Mouse (Mus musculus): ENCODE data around the gene Il16. TPM values are rescaled to one million over a fixed set of nuclear protein-coding genes. Genes with fewer than 3 reads are reported as not detected.
A peak's percentile ranks its signal among the peaks of the same experiment; 100 is the strongest.

Gene Il16
- polyA plus RNA-seq, 1 experiment, result 3.5 TPM

GRCm38 (mm10) chr7:83637781-83638583 lies 107.5 kb downstream of the Il16 start:
- peaks cover 12% of the 10 kb centered on the region for H3K4me1 ChIP-seq
- no peaks in the 10 kb centered on the region for H3K9me3 ChIP-seq
- H3K36me3 ChIP-seq (replicated peaks; ENCODE audit: low read length), result peaks cover 69% of the 10 kb centered on the region
- H3K4me3 ChIP-seq (replicated peaks), result no peak overlapping the region
- TF ChIP-seq GATA1 (IDR thresholded peaks at IDR 0.05; ENCODE audit: borderline replicate concordance, low read length) (no peak), FLI1 (IDR thresholded peaks at IDR 0.05; ENCODE audit: low read length) (no peak)
- H3K27me3 ChIP-seq (replicated peaks), result peaks cover 2% of the 10 kb centered on the region

DNA sequence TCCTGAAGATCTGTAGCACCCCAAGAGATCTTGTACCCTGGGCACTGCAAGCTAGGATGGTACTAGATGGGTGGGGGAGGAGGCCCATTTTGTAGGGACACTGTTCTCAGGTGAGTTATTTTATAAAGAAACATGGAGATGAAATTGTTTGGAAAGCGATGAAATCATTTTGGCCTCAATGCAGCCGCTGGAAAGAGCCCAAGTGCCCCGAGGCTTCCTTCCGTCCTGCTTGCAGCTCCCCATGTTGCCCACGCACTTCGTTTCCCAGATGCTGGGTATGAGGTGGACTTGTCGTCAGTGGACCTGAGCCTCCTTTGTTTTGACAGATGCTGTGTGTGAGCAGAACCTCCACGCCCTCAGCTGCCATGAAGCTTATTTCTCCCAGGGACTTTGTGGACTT lies 109.1 kb downstream of the Il16 start:
- H3K36me3 ChIP-seq (replicated peaks; ENCODE audit: low read length), result peaks cover 58% of the 10 kb centered on the region
- peaks cover 2% of the 10 kb centered on the region for H3K27me3 ChIP-seq (replicated peaks)
- peaks cover 26% of the 10 kb centered on the region for H3K4me1 ChIP-seq
- H3K4me3 ChIP-seq (replicated peaks), result no peak overlapping the region
- TF ChIP-seq GATA1 (IDR thresholded peaks at IDR 0.05; ENCODE audit: borderline replicate concordance, low read length) (no peak), FLI1 (IDR thresholded peaks at IDR 0.05; ENCODE audit: low read length) (no peak)
- no peaks in the 10 kb centered on the region for H3K9me3 ChIP-seq

GRCm38 (mm10) chr7:83635726-83636125 lies 109.8 kb downstream of the Il16 start:
- Histone ChIP-seq H3K9me3 (no peaks in the 10 kb centered on the region), H3K4me1 (peaks cover 33% of the 10 kb centered on the region), H3K4me3 (replicated peaks) (no peak overlapping the region), H3K27me3 (replicated peaks) (no peaks in the 10 kb centered on the region), H3K36me3 (replicated peaks; ENCODE audit: low read length) (peaks cover 51% of the 10 kb centered on the region)
- TF ChIP-seq FLI1 (IDR thresholded peaks at IDR 0.05; ENCODE audit: low read length) (no peak), GATA1 (IDR thresholded peaks at IDR 0.05; ENCODE audit: borderline replicate concordance, low read length) (no peak)

GRCm38 (mm10) chr7:83633856-83634255 lies 111.7 kb downstream of the Il16 start:
- H3K4me1 ChIP-seq, result peaks cover 27% of the 10 kb centered on the region

DNA sequence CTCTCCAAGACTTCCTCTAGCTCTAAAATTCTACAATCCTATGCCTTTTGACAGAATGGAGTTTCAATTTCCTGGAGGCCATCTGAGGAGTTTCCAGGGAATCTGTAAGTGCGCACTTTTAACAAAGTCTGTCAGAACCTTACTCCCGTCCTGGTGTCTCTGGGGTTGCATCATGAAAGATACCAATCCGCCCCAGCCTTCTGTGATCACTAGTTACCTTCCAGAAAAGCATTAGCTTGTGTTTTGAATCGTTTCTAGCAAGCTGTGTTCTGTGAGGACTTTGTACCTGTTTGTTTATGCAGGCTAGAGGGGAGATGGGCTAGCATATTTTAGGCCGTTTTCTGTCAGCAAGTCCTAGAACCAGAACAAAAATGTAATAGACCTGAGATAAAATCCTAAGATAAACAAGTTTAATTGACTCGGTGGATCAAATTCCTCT lies 112.8 kb downstream of the Il16 start:
- H3K4me3 ChIP-seq (replicated peaks), result peak overlapping the region; percentile 97
- H3K36me3 ChIP-seq (replicated peaks; ENCODE audit: low read length), result peaks cover 34% of the 10 kb centered on the region
- H3K4me1 ChIP-seq, result peaks cover 27% of the 10 kb centered on the region
- TF ChIP-seq GATA1 (IDR thresholded peaks at IDR 0.05; ENCODE audit: borderline replicate concordance, low read length), result no peak
- TF ChIP-seq FLI1 (IDR thresholded peaks at IDR 0.05; ENCODE audit: low read length), result no peak
- H3K9me3 ChIP-seq, result no peaks in the 10 kb centered on the region
- no peaks in the 10 kb centered on the region for H3K27me3 ChIP-seq (replicated peaks)

More at GRCm38 (mm10) chr7:83633856-83634255, 111.7 kb downstream of the Il16 start:
- TF ChIP-seq GATA1 (IDR thresholded peaks at IDR 0.05; ENCODE audit: borderline replicate concordance, low read length) (no peak), FLI1 (IDR thresholded peaks at IDR 0.05; ENCODE audit: low read length) (no peak)
- H3K4me3 ChIP-seq (replicated peaks), result no peak overlapping the region
- no peaks in the 10 kb centered on the region for H3K9me3 ChIP-seq
- H3K27me3 ChIP-seq (replicated peaks), result no peaks in the 10 kb centered on the region
- H3K36me3 ChIP-seq (replicated peaks; ENCODE audit: low read length), result peaks cover 41% of the 10 kb centered on the region

GRCm38 (mm10) chr7:83631828-83632681 lies 113.5 kb downstream of the Il16 start, which contains the start of gene Stard5:
Gene Stard5, plus strand, starts transcription at chr7:83631959.
- H3K4me1 ChIP-seq, result peaks cover 27% of the 10 kb centered on the region
- no peaks in the 10 kb centered on the region for H3K9me3 ChIP-seq
- TF ChIP-seq GATA1 (IDR thresholded peaks at IDR 0.05; ENCODE audit: borderline replicate concordance, low read length), result no peak
- TF ChIP-seq FLI1 (IDR thresholded peaks at IDR 0.05; ENCODE audit: low read length), result no peak
- H3K27me3 ChIP-seq (replicated peaks), result no peaks in the 10 kb centered on the region
- H3K4me3 ChIP-seq (replicated peaks), result peak within 1 kb of the TSS; percentile 97
- H3K36me3 ChIP-seq (replicated peaks; ENCODE audit: low read length), result peaks cover 27% of the 10 kb centered on the region

GRCm38 (mm10) chr7:83631073-83631827 lies 114.3 kb downstream of the Il16 start:
- Histone ChIP-seq H3K4me1 (peaks cover 27% of the 10 kb centered on the region), H3K36me3 (replicated peaks; ENCODE audit: low read length) (peaks cover 19% of the 10 kb centered on the region), H3K9me3 (no peaks in the 10 kb centered on the region), H3K4me3 (replicated peaks) (peak overlapping the region; percentile 97), H3K27me3 (replicated peaks) (no peaks in the 10 kb centered on the region)
- TF ChIP-seq FLI1 (IDR thresholded peaks at IDR 0.05; ENCODE audit: low read length) (no peak), GATA1 (IDR thresholded peaks at IDR 0.05; ENCODE audit: borderline replicate concordance, low read length) (no peak)

- Histone ChIP-seq H3K4me3 (replicated peaks) (no peak overlapping the region), H3K9me3 (no peaks in the 10 kb centered on the region), H3K4me1 (peaks cover 15% of the 10 kb centered on the region), H3K36me3 (replicated peaks; ENCODE audit: low read length) (peaks cover 9% of the 10 kb centered on the region), H3K27me3 (replicated peaks) (peaks cover 2% of the 10 kb centered on the region)
- TF ChIP-seq GATA1 (IDR thresholded peaks at IDR 0.05; ENCODE audit: borderline replicate concordance, low read length) (no peak), FLI1 (IDR thresholded peaks at IDR 0.05; ENCODE audit: low read length) (no peak)
Observed at GRCm38 (mm10) chr7:83627369-83627768, 118.2 kb downstream of the Il16 start.

GRCm38 (mm10) chr7:83626557-83627257 lies 118.8 kb downstream of the Il16 start:
- peaks cover 9% of the 10 kb centered on the region for H3K36me3 ChIP-seq (replicated peaks; ENCODE audit: low read length)
- H3K27me3 ChIP-seq (replicated peaks), result peaks cover 2% of the 10 kb centered on the region
- no peak for TF ChIP-seq FLI1 (IDR thresholded peaks at IDR 0.05; ENCODE audit: low read length)
- TF ChIP-seq GATA1 (IDR thresholded peaks at IDR 0.05; ENCODE audit: borderline replicate concordance, low read length), result no peak
- H3K9me3 ChIP-seq, result no peaks in the 10 kb centered on the region
- no peak overlapping the region for H3K4me3 ChIP-seq (replicated peaks)
- peaks cover 9% of the 10 kb centered on the region for H3K4me1 ChIP-seq

Measured in megakaryocyte, embryonic 14.5 days (primary cell).